Mouse (Mus musculus): ENCODE data around the gene Zfp850. TPM values are rescaled to one million over a fixed set of nuclear protein-coding genes. Genes with fewer than 3 reads are reported as not detected.

Gene Zfp850
- 3.4 and 4.1 TPM in 2 replicates for polyA plus RNA-seq (2012; rRNA removed)

- peak; percentile 92 for DNase-seq (ENCODE audit: low read depth)
- TF ChIP-seq POLR2A (IDR thresholded peaks at IDR 0.05; ENCODE audit: borderline replicate concordance, extremely low read depth, insufficient read depth, insufficient read length, poor library complexity, severe bottlenecking) = no peak
- no peak for TF ChIP-seq CTCF (IDR thresholded peaks at IDR 0.05; ENCODE audit: borderline replicate concordance, extremely low read depth, insufficient read depth, insufficient read length)
Measured at GRCm38 (mm10) chr7:28013549-28014444, at the start of gene Zfp850. Zfp850 (minus strand) TSS chr7:28014115.

- TF ChIP-seq CTCF (IDR thresholded peaks at IDR 0.05; ENCODE audit: borderline replicate concordance, extremely low read depth, insufficient read depth, insufficient read length) (no peak), POLR2A (IDR thresholded peaks at IDR 0.05; ENCODE audit: borderline replicate concordance, extremely low read depth, insufficient read depth, insufficient read length, poor library complexity, severe bottlenecking) (no peak)
Measured at GRCm38 (mm10) chr7:28059972-28060371, 46.1 kb upstream of the Zfp850 start.

DNA sequence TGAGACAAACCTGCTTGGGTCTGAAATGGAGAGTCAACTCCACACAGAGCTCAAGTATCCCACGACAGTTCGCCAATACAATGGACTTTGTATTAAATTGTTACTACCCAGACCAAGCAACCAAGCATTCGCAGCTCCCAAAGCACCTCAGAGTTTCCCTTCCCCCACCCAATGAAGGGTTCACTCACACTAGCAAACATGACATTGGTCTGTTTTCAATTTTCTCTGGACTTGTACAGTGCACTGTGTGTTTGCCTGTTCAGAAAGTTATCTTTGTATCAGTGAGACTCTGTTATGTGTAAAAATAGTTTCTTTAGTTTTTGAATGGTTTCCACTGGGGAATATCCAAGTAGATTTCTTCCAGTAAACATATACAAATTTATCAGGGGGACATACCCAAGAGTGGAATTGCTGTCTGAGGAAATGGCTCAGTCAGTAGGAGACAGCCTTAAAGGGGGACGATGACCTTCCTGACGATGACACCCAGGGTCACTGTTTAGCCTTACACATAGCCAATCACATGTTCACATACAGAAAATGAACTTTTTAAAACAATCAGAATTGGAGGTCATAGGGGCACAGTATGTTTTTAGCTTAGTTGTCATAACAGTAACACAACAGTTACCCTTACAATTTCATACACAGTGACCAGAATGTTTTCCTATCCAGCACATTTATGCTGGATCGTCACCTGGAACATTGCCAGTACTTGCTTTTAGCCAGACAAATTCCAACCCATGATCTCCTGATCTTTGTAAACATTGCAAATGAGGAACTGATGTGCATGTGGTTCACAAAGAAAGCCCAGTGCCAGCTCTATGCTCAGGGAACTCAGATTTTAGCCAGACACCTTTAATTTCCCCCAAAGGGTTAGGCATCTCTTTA is 39.4 kb upstream of the Zfp850 start:
- peak; percentile 2 for DNase-seq (ENCODE audit: low read depth)
- TF ChIP-seq CTCF (IDR thresholded peaks at IDR 0.05; ENCODE audit: borderline replicate concordance, extremely low read depth, insufficient read depth, insufficient read length) (no peak), POLR2A (IDR thresholded peaks at IDR 0.05; ENCODE audit: borderline replicate concordance, extremely low read depth, insufficient read depth, insufficient read length, poor library complexity, severe bottlenecking) (no peak)

More at GRCm38 (mm10) chr7:28059972-28060371, 46.1 kb upstream of the Zfp850 start:
- no peak for DNase-seq (ENCODE audit: low read depth)

- TF ChIP-seq POLR2A (IDR thresholded peaks at IDR 0.05; ENCODE audit: borderline replicate concordance, extremely low read depth, insufficient read depth, insufficient read length, poor library complexity, severe bottlenecking) (no peak), CTCF (IDR thresholded peaks at IDR 0.05; ENCODE audit: borderline replicate concordance, extremely low read depth, insufficient read depth, insufficient read length) (no peak)
- no peak for DNase-seq (ENCODE audit: low read depth)
Measured at GRCm38 (mm10) chr7:28050584-28050983, 36.7 kb upstream of the Zfp850 start.

DNA sequence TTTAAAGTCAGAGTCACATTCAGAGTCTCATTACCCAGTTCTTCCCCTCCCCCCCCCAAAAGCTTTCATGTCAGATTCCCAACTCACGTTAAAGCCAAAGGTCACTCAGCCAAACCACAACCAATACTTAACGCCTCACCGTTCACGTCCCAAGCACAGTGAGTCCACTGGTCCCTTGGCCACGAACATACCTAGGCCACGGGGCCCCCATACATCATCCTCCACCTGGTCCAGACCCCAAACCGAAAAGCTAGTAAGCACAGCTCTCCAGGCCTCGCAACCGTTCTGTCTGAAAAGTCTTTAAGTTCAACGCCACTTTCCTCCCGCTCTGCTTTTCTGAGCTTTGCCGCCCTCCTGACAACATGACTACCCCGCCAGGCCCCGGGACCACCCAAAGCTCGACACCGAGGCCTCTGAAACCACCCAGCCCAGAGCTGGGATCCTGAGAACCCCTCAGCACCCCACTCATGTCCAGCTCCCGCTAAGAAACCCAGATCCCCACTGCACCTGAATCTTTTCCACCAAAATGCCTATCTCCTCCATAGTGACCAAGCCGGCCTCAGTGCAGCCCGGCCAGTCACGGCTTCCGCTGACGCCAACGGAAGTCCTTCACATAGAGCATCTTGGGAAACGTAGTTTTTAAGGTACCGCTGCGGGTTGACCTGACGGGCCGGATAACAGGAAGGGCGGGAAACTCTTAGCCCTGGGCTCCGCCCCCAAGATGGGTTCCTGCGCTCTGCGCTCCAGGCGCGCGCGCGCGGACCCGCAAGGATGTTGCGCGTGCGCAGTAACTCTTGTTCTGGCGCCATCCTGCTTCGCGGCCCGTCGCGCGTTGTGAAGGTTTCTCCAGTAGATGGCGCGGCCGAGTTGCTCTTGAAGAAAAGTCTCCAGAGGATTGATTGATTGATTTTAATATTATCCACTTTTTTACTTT is 35.8 kb upstream of the Zfp850 start, which contains the start of gene Psmc4:
Gene Psmc4, minus strand, starts transcription at position 626 of the 934 bp plus-strand sequence.
- peak; percentile 100 for DNase-seq (ENCODE audit: low read depth)
- peak; percentile 56; the same call in 1 of the 2 replicates for TF ChIP-seq POLR2A (IDR thresholded peaks at IDR 0.05; ENCODE audit: borderline replicate concordance, extremely low read depth, insufficient read depth, insufficient read length, poor library complexity, severe bottlenecking)
- TF ChIP-seq CTCF (IDR thresholded peaks at IDR 0.05; ENCODE audit: borderline replicate concordance, extremely low read depth, insufficient read depth, insufficient read length) = peak; percentile 86

- TF ChIP-seq POLR2A (IDR thresholded peaks at IDR 0.05; ENCODE audit: borderline replicate concordance, extremely low read depth, insufficient read depth, insufficient read length, poor library complexity, severe bottlenecking) = no peak
- TF ChIP-seq CTCF (IDR thresholded peaks at IDR 0.05; ENCODE audit: borderline replicate concordance, extremely low read depth, insufficient read depth, insufficient read length) = no peak
- DNase-seq (ENCODE audit: low read depth) = no peak
Measured at GRCm38 (mm10) chr7:28044524-28044923, 30.6 kb upstream of the Zfp850 start.

DNA sequence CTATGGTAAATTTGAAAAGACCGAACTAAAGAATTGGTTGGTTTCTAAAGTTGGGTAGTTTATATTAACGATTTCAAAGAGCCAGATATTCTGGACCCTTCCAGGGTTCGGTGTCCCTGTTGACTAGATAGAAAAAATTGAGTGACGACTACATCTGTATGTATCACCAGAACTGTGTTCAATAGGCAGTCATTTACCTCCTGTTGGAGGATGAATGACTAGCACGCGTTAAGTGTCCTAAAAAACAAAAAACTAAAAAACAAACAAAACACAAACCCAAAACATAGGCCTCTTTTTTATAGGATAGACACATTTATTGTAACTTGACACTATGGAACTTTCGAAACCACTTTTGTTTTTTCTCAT is 513 bp upstream of the Zfp850 start:
- TF ChIP-seq CTCF (IDR thresholded peaks at IDR 0.05; ENCODE audit: borderline replicate concordance, extremely low read depth, insufficient read depth, insufficient read length) = no peak
- TF ChIP-seq POLR2A (IDR thresholded peaks at IDR 0.05; ENCODE audit: borderline replicate concordance, extremely low read depth, insufficient read depth, insufficient read length, poor library complexity, severe bottlenecking) = no peak
- no peak for DNase-seq (ENCODE audit: low read depth)

- DNase-seq (ENCODE audit: low read depth) = no peak
- TF ChIP-seq POLR2A (IDR thresholded peaks at IDR 0.05; ENCODE audit: borderline replicate concordance, extremely low read depth, insufficient read depth, insufficient read length, poor library complexity, severe bottlenecking) = no peak
- TF ChIP-seq CTCF (IDR thresholded peaks at IDR 0.05; ENCODE audit: borderline replicate concordance, extremely low read depth, insufficient read depth, insufficient read length) = no peak
Measured at GRCm38 (mm10) chr7:28010271-28010670, 3.6 kb downstream of the Zfp850 start.

GRCm38 (mm10) chr7:27982197-27982596 is 31.7 kb downstream of the Zfp850 start:
- TF ChIP-seq CTCF (IDR thresholded peaks at IDR 0.05; ENCODE audit: borderline replicate concordance, extremely low read depth, insufficient read depth, insufficient read length) (no peak), POLR2A (IDR thresholded peaks at IDR 0.05; ENCODE audit: borderline replicate concordance, extremely low read depth, insufficient read depth, insufficient read length, poor library complexity, severe bottlenecking) (no peak)
- no peak for DNase-seq (ENCODE audit: low read depth)
